Mouse (Mus musculus): ENCODE measurements around the gene Klf16.

DNA sequence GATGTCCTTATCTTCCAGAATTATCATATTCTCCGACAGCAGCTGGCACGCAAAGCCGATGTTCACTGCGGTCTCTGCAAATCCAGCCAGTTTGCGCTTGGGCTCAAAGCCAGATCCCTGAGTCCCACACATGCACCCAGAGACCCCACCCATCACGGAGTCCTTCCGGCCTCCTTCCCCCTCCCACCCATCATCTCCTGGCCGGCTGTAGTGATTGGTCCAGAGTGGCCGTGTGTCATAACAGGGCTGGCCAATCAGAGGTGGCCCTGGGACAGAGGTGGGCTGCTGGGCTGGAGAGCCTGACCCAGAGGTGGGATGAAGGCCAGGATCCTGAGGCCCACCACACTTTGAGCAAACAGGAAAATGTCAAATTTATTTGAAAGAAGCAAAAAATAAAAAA is 50.9 kb downstream of the Klf16 start:
- TF ChIP-seq GATA1 (IDR thresholded peaks at IDR 0.05; ENCODE audit: borderline replicate concordance, low read length) (no peak), FLI1 (IDR thresholded peaks at IDR 0.05; ENCODE audit: low read length) (no peak)

Measured in megakaryocyte, embryonic 14.5 days (primary cell).